Mouse (Mus musculus): ENCODE measurements around the gene Dgke.
A peak's percentile ranks its signal among the peaks of the same experiment; 100 is the strongest.

- TF ChIP-seq EP300 (IDR thresholded peaks at IDR 0.05) (no peak), CTCF (IDR thresholded peaks at IDR 0.05) (peak; percentile 26)
Observed at GRCm38 (mm10) chr11:89076370-89076821, 9.7 kb upstream of the Dgke start.
